Mouse (Mus musculus): ENCODE results near the gene 1700030J22Rik. TPM values are rescaled to one million over a fixed set of nuclear protein-coding genes. Genes with fewer than 3 reads are reported as not detected.
A peak's percentile ranks its signal among the peaks of the same experiment; 100 is the strongest.

Gene 1700030J22Rik
- polyA plus RNA-seq (2014; fragmentation: Nextera tagmentation; extraction: Ambion mirVana): 2.8 and 4.4 TPM in 2 replicates

DNA sequence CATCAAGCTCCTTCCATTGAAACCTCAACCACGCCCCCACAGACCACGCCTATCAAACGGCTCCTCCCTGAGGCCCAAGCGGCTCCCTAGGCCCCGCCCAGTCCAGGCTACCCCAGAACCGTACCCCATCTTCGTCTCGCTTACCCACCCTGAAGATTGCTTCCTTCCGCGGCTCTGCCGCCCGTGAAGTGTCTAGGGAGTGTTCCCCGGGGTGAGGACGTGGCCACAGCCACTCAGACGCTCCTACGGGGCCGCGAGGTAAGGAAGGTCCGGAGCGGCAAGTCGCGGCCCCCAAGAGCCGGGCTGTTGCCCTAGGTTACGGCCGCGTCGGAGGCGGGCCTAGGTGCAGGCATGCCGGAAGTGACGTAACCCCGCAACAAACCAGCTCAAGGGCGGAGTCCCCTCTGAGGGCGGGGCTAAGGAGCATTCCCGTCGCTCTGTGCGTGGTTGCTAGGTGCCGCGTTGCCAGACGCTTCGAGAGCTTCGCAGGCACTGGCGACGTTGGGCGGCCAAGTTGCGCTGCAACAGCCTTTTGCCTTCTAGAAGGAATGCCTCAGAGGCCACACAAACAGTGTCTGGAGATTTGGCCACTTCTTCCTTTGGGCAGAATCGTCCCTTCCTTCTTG, at the start of gene 1700030J22Rik:
TSS of gene 1700030J22Rik (minus strand) at position 329 of the 626 bp plus-strand sequence.
- Histone ChIP-seq H3K4me1 (replicated peaks; ENCODE audit: control insufficient read depth, insufficient read depth, low read length) (peaks cover 6% of the 10 kb centered on the region; the same call in 1 of the 2 replicates), H3K36me3 (ENCODE audit: control insufficient read depth, insufficient read depth, low read length) (no peaks in the 10 kb centered on the region; the same call in 1 of the 2 replicates), H3K9ac (ENCODE audit: low read length) (peak within 1 kb of the TSS; percentile 57; the same call in 1 of the 2 replicates), H3K4me3 (ENCODE audit: low read depth, low read length) (peak within 1 kb of the TSS; percentile 78), H3K9me3 (ENCODE audit: control insufficient read depth, low read length) (no peaks in the 10 kb centered on the region), H3K27ac (ENCODE audit: low read depth, low read length) (no peak within 1 kb of the TSS), H3K27me3 (ENCODE audit: control insufficient read depth, insufficient read depth, low read length) (no peaks in the 10 kb centered on the region), H3K4me2 (ENCODE audit: low read depth, low read length, severe bottlenecking) (peak within 1 kb of the TSS; percentile 72)
- peak; percentile 99 for ATAC-seq (replicated peaks; ENCODE audit: low FRiP score)
- WGBS: under 1% methylated on average over 46 of the region's 46 CpGs
- DNase-seq (ENCODE audit: low spot score): peak; percentile 99

GRCm38 (mm10) chr8:117027601-117028000, 48.8 kb upstream of the 1700030J22Rik start:
- H3K9ac ChIP-seq (ENCODE audit: low read length): no peak overlapping the region
- no peaks in the 10 kb centered on the region for H3K9me3 ChIP-seq (ENCODE audit: control insufficient read depth, low read length)
- H3K4me1 ChIP-seq (replicated peaks; ENCODE audit: control insufficient read depth, insufficient read depth, low read length): no peaks in the 10 kb centered on the region
- no peak overlapping the region for H3K27ac ChIP-seq (ENCODE audit: low read depth, low read length)
- no peak overlapping the region for H3K4me3 ChIP-seq (ENCODE audit: low read depth, low read length)
- H3K36me3 ChIP-seq (ENCODE audit: control insufficient read depth, insufficient read depth, low read length): no peaks in the 10 kb centered on the region
- H3K4me2 ChIP-seq (ENCODE audit: low read depth, low read length, severe bottlenecking): no peak overlapping the region
- whole genome bisulfite sequencing: 85% methylated on average over 5 of the region's 5 CpGs
- ATAC-seq (replicated peaks; ENCODE audit: low FRiP score) (no peak), DNase-seq (ENCODE audit: low spot score) (no peak)
- no peaks in the 10 kb centered on the region for H3K27me3 ChIP-seq (ENCODE audit: control insufficient read depth, insufficient read depth, low read length)

GRCm38 (mm10) chr8:117022297-117022993, 43.7 kb upstream of the 1700030J22Rik start:
- Histone ChIP-seq H3K27ac (ENCODE audit: low read depth, low read length) (no peak overlapping the region), H3K4me2 (ENCODE audit: low read depth, low read length, severe bottlenecking) (no peak overlapping the region), H3K27me3 (ENCODE audit: control insufficient read depth, insufficient read depth, low read length) (no peaks in the 10 kb centered on the region), H3K36me3 (ENCODE audit: control insufficient read depth, insufficient read depth, low read length) (no peaks in the 10 kb centered on the region), H3K4me1 (replicated peaks; ENCODE audit: control insufficient read depth, insufficient read depth, low read length) (no peaks in the 10 kb centered on the region), H3K9ac (ENCODE audit: low read length) (no peak overlapping the region), H3K4me3 (ENCODE audit: low read depth, low read length) (no peak overlapping the region), H3K9me3 (ENCODE audit: control insufficient read depth, low read length) (no peaks in the 10 kb centered on the region)
- 70% methylated on average over 1 of the region's 1 CpGs for WGBS
- ATAC-seq (replicated peaks; ENCODE audit: low FRiP score): no peak
- no peak for DNase-seq (ENCODE audit: low spot score)

DNA sequence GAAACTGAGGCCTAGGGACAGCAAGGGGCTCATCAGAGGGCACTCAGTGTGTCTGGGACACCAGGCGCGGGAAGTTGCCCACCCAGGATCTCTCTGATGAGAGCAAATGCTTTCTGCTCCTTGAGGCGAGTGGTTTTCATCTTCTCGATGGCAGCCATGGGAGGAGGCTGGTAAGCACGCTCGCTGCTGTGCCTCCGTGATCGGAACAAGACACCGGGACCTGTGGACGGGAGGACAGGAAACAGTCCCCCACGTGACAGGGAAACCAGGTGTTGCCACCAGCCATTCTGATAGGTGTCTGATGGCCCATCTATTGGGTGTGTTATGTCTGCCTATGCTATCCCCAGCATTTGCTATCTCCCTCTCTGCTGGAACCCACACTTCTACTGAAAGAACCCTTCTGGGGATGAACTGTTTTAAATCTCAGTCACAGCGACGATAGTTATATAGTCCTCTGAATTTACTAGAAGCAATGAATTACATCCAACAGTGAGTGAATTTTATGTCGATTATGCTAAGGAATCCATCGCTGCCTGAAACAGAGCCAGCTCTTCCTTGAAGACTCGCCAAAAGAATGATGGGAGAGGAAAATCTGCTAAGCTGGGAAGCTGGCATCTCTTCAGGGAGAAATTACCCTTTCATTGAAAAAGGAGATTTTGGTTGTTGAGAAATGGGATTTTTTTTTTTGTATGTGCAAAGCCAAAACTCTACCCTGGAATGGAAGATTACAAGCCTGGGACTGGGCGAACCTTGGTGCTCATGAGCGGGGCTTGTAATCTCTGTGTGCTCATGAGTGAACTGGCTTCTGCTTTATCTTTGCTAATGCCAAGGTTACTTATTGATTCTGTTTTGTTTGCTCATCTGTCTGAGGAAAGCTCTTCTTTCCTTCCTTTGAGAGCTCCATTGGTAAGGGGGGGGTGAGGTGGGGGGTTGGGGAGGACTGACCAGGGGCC, 40.8 kb upstream of the 1700030J22Rik start:
- no peaks in the 10 kb centered on the region for H3K4me1 ChIP-seq (replicated peaks; ENCODE audit: control insufficient read depth, insufficient read depth, low read length)
- DNase-seq (ENCODE audit: low spot score): no peak
- H3K4me3 ChIP-seq (ENCODE audit: low read depth, low read length): no peak overlapping the region
- ATAC-seq (replicated peaks; ENCODE audit: low FRiP score): no peak
- no peak overlapping the region for H3K4me2 ChIP-seq (ENCODE audit: low read depth, low read length, severe bottlenecking)
- no peaks in the 10 kb centered on the region for H3K9me3 ChIP-seq (ENCODE audit: control insufficient read depth, low read length)
- H3K9ac ChIP-seq (ENCODE audit: low read length): no peak overlapping the region
- H3K36me3 ChIP-seq (ENCODE audit: control insufficient read depth, insufficient read depth, low read length): no peaks in the 10 kb centered on the region
- H3K27me3 ChIP-seq (ENCODE audit: control insufficient read depth, insufficient read depth, low read length): no peaks in the 10 kb centered on the region
- 90% methylated on average over 18 of the region's 18 CpGs for WGBS
- no peak overlapping the region for H3K27ac ChIP-seq (ENCODE audit: low read depth, low read length)

GRCm38 (mm10) chr8:117017896-117018295, 39.1 kb upstream of the 1700030J22Rik start:
- DNase-seq (ENCODE audit: low spot score) (no peak), ATAC-seq (replicated peaks; ENCODE audit: low FRiP score) (no peak)
- H3K9ac ChIP-seq (ENCODE audit: low read length): no peak overlapping the region
- no peak overlapping the region for H3K27ac ChIP-seq (ENCODE audit: low read depth, low read length)
- no peaks in the 10 kb centered on the region for H3K9me3 ChIP-seq (ENCODE audit: control insufficient read depth, low read length)
- no peaks in the 10 kb centered on the region for H3K27me3 ChIP-seq (ENCODE audit: control insufficient read depth, insufficient read depth, low read length)
- H3K4me3 ChIP-seq (ENCODE audit: low read depth, low read length): no peak overlapping the region
- no peak overlapping the region for H3K4me2 ChIP-seq (ENCODE audit: low read depth, low read length, severe bottlenecking)
- 93% methylated on average over 4 of the region's 4 CpGs for WGBS
- H3K4me1 ChIP-seq (replicated peaks; ENCODE audit: control insufficient read depth, insufficient read depth, low read length): no peaks in the 10 kb centered on the region
- no peaks in the 10 kb centered on the region for H3K36me3 ChIP-seq (ENCODE audit: control insufficient read depth, insufficient read depth, low read length)

DNA sequence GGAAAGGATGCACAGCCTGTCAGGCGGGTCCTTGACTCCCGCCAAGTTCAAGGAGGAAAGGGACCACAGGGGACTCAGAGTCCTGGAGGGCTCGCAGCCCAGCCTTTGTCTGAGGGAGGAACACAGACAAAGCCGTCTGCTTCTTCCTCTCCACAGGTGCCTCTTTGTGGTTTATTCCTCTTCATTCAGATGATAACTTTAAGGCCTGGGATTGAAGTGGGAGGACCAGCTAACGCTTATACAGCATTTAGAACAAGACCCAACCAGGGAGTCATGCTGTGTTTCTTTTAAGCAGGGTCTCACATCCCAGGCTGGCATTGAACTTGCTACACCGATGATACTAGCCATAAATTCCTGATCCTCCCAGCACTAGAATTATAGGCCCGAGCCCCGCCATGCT, 38.2 kb upstream of the 1700030J22Rik start:
- no peaks in the 10 kb centered on the region for H3K27me3 ChIP-seq (ENCODE audit: control insufficient read depth, insufficient read depth, low read length)
- H3K4me2 ChIP-seq (ENCODE audit: low read depth, low read length, severe bottlenecking): no peak overlapping the region
- no peak overlapping the region for H3K9ac ChIP-seq (ENCODE audit: low read length)
- no peak for ATAC-seq (replicated peaks; ENCODE audit: low FRiP score)
- 24% methylated on average over 8 of the region's 8 CpGs for WGBS
- H3K27ac ChIP-seq (ENCODE audit: low read depth, low read length): no peak overlapping the region
- H3K36me3 ChIP-seq (ENCODE audit: control insufficient read depth, insufficient read depth, low read length): no peaks in the 10 kb centered on the region
- H3K9me3 ChIP-seq (ENCODE audit: control insufficient read depth, low read length): no peaks in the 10 kb centered on the region
- no peaks in the 10 kb centered on the region for H3K4me1 ChIP-seq (replicated peaks; ENCODE audit: control insufficient read depth, insufficient read depth, low read length)
- H3K4me3 ChIP-seq (ENCODE audit: low read depth, low read length): no peak overlapping the region
- DNase-seq (ENCODE audit: low spot score): no peak

DNA sequence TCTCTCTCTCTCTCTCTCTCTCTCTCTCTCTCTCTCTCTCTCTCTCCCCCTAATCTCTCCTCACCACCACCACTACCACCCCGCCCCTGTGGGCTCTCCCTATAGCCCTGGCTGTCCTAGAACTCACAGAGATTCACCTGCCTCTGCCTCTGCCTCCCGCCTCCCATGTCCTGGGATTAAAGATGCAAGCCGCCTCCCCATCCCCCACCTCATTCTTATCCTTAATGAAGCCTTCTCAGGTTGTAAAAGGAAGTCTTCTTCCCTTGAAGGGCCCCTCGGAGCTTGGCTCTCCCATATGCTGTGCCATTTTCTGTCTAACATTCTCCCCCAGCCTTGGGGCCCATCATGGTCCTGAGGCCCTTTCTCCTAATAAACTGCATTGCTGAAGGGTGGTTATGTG, 36.9 kb upstream of the 1700030J22Rik start:
- no peaks in the 10 kb centered on the region for H3K36me3 ChIP-seq (ENCODE audit: control insufficient read depth, insufficient read depth, low read length)
- WGBS: 66% methylated on average over 4 of the region's 4 CpGs
- no peak for DNase-seq (ENCODE audit: low spot score)
- no peaks in the 10 kb centered on the region for H3K9me3 ChIP-seq (ENCODE audit: control insufficient read depth, low read length)
- no peaks in the 10 kb centered on the region for H3K27me3 ChIP-seq (ENCODE audit: control insufficient read depth, insufficient read depth, low read length)
- no peak overlapping the region for H3K4me2 ChIP-seq (ENCODE audit: low read depth, low read length, severe bottlenecking)
- H3K4me3 ChIP-seq (ENCODE audit: low read depth, low read length): no peak overlapping the region
- ATAC-seq (replicated peaks; ENCODE audit: low FRiP score): no peak
- H3K9ac ChIP-seq (ENCODE audit: low read length): no peak overlapping the region
- H3K4me1 ChIP-seq (replicated peaks; ENCODE audit: control insufficient read depth, insufficient read depth, low read length): no peaks in the 10 kb centered on the region
- H3K27ac ChIP-seq (ENCODE audit: low read depth, low read length): no peak overlapping the region

GRCm38 (mm10) chr8:117011366-117011765, 32.6 kb upstream of the 1700030J22Rik start:
- Histone ChIP-seq H3K9ac (ENCODE audit: low read length) (no peak overlapping the region), H3K27ac (ENCODE audit: low read depth, low read length) (no peak overlapping the region), H3K4me3 (ENCODE audit: low read depth, low read length) (no peak overlapping the region), H3K36me3 (ENCODE audit: control insufficient read depth, insufficient read depth, low read length) (no peaks in the 10 kb centered on the region), H3K9me3 (ENCODE audit: control insufficient read depth, low read length) (no peaks in the 10 kb centered on the region), H3K27me3 (ENCODE audit: control insufficient read depth, insufficient read depth, low read length) (no peaks in the 10 kb centered on the region), H3K4me2 (ENCODE audit: low read depth, low read length, severe bottlenecking) (no peak overlapping the region), H3K4me1 (replicated peaks; ENCODE audit: control insufficient read depth, insufficient read depth, low read length) (no peaks in the 10 kb centered on the region)
- no peak for ATAC-seq (replicated peaks; ENCODE audit: low FRiP score)
- DNase-seq (ENCODE audit: low spot score): no peak
- 85% methylated on average over 9 of the region's 9 CpGs for WGBS

Data from forebrain, embryonic 11.5 days (tissue).